Mouse (Mus musculus) layer of hippocampus, adult 18-20 months (tissue): ENCODE measurements around the gene Zpbp. TPM values are rescaled to one million over a fixed set of nuclear protein-coding genes. Genes with fewer than 3 reads are reported as not detected.

ENCODE experiments used
- total RNA-seq, 2 experiments: library from RNA; stranded (reverse); gene quantifications; 2 replicates each; pipeline ENCODE4 v1.2.3; 2021

Zpbp gene
- total RNA-seq, 2 experiments from 2014 or later = 0.69 to 0.79 TPM

Other genes with a start within 250 kb of the Zpbp start
- 1 to 10 TPM in 1 of 2 experiments, under 1 TPM in 1; 0.91 to 2.0 TPM for gene Spata48, start 314 bp downstream of the Zpbp start, total RNA-seq
- gene 4930512M02Rik, start 165.4 kb upstream of the Zpbp start, total RNA-seq = not detected
- 1 to 10 TPM; 3.7 to 3.9 TPM for gene Ikzf1, start 222.6 kb upstream of the Zpbp start, total RNA-seq